Mouse (Mus musculus) gastrocnemius, postnatal 25 days (tissue): ENCODE results near the gene Sp100. TPM values are rescaled to one million over a fixed set of nuclear protein-coding genes. Genes with fewer than 3 reads are reported as not detected.
"Not testable (repeated sequence)": the region's sequence is repeated elsewhere in the genome, so short reads cannot be mapped to it uniquely, and the experiment has no call there.

Source experiments
- DNase-seq: peaks from one replicate; pipeline ENCODE4 v3.0.0; 2022
- long read RNA-seq, 2 experiments: library from polyadenylated mRNA; stranded (forward); transcript quantifications; one replicate each; pipeline ENCODE4 v2.0.0; 2021
- total RNA-seq, 2 experiments: library from RNA; stranded (reverse); gene quantifications; 1 replicate in 1 of 2; 2 replicates in 1 of 2; pipeline ENCODE4 v1.2.3; 2021

Gene Sp100
- 1 to 10 TPM; 4.6 to 4.9 TPM for total RNA-seq
- long read RNA-seq, experiment 1, partial matches to known transcripts = 0 of 3 reads
- long read RNA-seq, experiment 1, other reads (novel, unspliced or antisense) = 3 of 3 reads
- long read RNA-seq, experiment 2, partial matches to known transcripts = 1 of 4 reads
- long read RNA-seq, experiment 2, other reads (novel, unspliced or antisense) = 2 of 4 reads

DNA sequence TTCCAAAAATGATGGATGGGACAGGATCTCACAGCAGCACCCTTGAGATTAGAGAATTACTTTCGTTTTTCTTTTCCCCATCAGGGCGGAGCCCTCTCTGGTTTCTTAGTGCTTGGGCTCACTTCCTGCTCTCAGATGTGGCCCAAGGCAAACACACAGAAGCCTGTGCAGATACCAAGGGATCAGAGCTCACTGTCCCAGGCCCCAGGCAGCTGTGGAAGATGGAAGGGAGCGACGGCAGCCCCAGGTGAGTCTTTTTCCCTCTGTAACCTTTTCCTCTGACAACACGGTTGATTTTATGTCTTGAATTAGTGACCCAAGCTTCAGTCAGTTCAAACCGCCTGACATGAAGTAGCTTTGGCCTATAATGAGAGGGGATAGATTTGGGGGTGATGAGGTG, at the start of gene Sp100:
Gene Sp100, plus strand, starts transcription at position 108 of the 400 bp plus-strand sequence.
- DNase-seq = not testable (repeated sequence)

DNA sequence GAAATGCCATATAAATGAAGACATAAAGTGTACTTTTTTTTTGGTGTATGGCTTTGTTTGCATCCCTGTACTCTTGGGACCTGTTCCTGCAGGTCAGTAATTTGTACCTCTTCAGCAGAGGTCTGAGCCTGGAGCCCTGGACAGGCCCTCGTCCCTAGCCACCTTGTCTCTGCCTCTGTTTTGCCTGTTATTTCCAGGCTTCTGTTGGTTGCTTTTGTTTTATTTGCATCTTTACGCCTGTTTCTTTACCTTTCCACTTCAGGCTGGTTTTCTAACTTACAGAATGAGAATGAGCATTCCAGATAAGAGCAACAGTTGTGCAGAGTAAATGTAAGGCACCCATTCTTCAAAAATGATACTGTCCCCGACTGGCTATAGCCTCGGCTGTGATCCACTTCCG, 49.7 kb upstream of the Sp100 start, which contains the start of gene Sp140:
Gene Sp140, plus strand, starts transcription at position 301 of the 400 bp plus-strand sequence.
- DNase-seq = not testable (repeated sequence)

DNA sequence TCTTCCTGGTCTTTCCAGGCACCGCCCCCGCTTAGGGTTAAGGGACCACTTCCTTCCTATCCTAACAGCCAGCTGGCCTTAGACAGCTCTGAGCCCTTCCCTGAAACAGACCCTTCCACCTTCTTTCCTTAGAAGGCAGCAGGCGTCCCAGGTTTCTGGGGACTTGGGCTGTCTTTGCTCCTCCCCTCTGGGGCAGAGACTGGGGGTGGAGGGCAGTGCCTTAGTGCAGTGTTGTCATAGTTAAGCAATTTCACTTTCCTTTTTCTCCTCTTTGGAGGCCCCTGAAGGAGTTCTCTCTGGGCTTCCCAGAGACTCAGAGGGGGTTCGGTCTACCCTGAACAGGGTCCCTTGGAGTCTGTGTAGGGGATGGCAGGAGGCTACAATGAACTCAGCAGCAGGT, 49.0 kb upstream of the Sp100 start:
- DNase-seq = peak; percentile 19

DNA sequence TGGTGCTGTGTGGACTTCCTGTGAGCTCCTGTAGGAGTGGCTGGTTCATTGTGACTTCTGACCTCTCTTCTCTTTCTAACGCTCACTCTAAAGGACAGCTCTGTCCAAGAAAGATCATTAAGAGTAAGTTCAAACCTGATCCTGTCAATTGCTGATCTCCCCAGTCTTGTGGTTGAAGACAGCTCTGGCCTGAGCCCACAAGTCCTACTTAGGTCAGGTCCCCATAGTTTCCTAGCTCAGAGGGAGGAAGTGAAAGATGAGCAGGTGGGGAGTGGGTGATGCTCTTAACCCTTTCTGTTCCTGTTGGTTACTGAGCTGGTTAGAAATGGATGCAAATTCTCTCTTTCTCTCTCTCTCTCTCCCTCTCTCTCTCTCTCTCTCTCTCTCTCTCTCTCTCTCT, 45.4 kb upstream of the Sp100 start:
- DNase-seq = not testable (repeated sequence)

DNA sequence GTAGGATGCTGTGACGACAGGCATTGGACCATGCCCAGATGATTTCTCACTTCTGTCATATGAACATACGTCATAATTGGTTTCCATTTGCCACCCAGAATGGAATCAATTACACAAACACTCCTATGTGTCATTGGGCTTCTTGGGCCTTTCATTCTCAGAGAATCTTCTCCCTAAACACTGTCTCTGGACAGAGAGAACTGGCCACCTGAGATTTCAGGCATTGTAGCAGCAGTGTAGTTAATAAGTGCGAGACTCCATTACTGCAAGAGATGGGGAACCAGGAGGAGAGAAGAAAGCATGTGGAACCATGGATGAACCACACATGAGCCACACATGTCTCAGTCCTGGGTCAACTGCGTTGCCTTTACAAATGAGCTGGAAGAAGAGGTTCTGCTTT, 41.4 kb upstream of the Sp100 start:
- DNase-seq = not testable (repeated sequence)

DNA sequence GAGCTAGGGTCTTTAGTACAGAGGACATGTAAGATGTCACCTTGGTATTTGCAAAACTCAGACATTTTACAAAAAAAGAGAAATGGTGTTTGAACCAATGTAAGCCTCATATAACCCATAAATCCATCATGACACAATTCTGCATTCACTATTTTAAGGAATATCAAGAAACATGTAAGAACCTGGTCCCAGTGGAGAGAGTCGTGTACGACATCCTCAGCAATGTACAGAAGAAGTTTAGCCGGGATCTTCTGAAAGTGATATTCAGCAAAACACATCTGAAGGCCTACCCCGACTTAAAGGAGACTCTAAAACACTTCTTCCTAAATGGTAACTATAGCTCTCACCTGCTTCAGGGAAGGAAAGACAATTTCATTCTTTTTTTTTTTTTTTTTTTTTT, 39.2 kb upstream of the Sp100 start:
- DNase-seq = not testable (repeated sequence)

DNA sequence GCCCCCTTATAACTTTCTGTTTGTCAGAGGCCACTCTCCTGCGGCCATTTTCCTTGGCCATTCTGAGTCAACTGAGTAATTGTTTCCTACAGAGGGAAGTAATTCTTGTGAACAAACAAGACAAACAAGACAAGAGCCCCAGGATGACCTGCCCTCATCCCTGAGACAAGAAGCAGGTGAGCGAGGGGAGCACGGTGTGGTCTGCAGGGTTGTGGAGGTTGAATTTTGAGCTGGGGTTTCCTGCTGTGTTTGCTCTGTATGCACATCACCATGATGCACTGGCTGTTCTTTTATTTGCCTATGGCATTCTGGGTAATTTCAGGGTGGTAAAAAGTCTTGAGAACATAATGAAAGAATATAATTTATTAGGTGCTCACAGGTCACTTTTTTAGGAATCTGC, 34.7 kb upstream of the Sp100 start:
- DNase-seq = not testable (repeated sequence)

DNA sequence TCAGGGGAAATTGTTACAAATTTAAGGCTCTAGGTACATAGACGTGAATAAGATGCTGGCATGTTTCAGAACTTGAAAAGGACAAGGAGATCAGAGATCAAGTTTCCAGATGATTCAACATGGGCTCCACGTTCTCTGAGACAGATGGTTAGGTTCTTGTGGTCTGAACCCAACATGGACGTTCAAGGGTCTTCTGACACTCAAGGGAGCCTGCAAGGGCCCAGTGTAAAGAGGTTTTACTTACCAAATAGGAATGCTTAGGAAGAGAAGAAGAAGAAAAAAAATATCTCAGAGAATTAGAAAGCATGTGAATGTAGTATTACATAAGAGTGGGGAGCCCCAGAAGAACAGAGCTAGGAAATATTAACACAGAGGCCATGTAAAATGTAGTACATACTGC, 34.0 kb upstream of the Sp100 start:
- DNase-seq = not testable (repeated sequence)

DNA sequence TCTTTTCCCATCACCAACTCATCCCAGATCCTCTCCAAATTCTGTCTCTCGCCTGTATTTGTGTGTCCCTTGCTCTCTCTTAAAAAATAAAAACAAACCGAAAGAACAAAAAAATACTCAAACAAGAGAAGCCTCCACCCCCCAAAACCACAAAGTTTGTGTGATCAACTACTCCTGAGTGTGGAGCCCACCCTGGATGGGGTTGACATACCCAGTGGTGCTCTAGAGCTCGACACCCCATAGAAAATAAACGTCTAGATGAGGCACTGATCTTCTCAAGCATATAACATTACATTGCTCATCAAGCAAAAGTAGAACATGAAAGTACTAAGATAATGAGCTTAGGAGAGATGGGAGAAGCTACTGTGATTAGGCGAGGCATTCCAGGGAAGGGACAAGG, 32.6 kb upstream of the Sp100 start:
- not testable (repeated sequence) for DNase-seq

DNA sequence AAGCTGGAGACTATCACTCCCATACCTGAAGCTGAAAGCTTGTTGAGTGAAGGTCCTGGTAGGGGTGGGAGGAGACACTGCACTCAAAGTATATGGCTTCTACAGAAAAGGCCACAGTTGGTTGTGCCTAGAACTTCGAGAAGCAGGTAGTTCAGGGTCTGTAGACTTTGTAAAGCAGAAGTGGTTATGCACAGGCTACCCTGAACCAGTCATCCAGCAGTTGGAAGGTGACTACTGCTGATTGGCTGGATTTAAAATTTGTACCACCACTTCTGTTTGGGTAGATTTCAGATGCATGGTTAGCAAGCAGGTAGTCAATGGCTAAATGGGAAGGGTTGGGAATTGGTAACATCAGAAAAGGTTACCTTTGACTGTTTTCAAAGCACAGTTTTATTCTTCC, 31.1 kb upstream of the Sp100 start:
- DNase-seq = not testable (repeated sequence)

DNA sequence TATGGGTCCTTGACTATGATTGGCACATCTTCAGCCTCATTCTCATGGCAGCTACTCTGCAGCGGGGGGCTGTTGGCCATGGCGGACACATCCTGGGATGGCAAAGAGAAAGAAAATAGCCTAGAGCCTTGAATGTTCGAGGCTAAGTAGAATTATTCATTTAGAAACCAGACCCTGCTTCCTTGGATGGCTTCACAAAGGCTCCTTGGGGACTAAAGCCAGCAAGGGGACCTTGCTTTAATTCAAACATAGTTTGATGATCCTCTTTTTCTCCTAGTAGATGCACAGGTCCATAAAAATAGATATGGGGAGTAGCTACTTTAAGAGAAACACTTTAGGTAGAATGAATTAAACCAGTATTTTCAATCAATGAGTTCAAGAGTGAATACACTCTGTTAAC, 12.9 kb upstream of the Sp100 start:
- not testable (repeated sequence) for DNase-seq

DNA sequence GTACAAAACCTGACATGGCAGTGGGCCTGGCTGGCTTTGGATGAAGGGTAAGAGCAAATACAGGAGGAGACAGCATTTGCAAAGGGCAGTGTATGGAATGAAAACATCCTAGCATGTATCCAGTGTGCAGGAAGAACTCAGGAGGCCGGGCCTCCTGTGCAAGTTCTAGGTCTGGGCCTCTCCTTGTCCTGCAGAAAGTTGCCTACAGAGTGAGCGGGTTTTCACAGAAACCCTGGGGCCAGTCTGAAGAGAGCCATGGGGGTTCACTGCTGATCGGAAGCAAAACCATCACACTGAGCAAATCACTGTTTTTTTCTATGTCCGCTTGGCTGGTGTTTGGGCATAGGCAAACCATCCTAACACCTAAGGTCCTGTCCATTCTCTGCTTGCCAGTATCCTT, 11.6 kb upstream of the Sp100 start:
- not testable (repeated sequence) for DNase-seq

DNA sequence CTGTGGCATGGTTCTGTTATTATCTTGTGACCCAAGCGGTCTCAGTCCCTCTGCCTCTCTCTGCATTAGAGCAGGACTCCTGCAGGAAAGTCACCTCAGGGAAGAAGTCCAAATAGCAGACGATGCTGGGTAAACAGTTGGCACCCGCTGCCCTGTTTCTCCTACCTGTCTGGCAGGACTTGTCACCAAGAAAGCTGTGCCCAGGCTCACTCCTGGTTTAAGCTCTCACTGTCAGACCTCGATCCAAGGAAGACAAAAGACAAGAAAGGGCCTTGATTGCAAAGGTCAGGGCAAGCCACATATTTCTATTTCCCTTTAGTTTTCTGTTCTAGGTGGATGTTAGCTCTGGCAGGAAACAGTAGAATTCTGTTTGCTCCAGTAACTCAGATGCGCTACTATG, 736 bp downstream of the Sp100 start:
- not testable (repeated sequence) for DNase-seq

DNA sequence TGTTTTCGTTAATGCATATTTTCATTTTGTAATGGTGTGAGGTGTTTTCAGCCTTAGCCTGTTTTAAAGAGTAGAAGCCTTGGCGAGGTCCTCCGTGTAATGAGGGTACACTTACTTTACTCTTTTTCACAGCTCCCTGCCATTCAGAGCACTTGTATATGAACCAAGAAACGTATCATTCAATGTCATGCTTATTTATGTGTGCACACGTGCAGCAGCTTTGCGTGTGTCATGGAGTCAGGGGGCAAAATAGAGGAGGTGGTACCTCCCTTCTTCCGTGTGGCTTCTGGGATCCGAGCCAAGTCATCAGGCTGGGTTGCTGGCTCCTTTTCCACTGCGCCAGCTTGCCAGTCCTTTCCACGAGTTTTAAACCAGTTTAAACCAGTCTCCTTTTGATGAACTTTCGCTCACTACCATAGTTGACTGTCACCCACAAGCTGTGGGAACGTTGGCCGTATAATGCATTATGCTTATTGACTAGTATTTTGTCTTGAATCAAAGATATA, 2.0 kb downstream of the Sp100 start:
- DNase-seq = not testable (repeated sequence)

DNA sequence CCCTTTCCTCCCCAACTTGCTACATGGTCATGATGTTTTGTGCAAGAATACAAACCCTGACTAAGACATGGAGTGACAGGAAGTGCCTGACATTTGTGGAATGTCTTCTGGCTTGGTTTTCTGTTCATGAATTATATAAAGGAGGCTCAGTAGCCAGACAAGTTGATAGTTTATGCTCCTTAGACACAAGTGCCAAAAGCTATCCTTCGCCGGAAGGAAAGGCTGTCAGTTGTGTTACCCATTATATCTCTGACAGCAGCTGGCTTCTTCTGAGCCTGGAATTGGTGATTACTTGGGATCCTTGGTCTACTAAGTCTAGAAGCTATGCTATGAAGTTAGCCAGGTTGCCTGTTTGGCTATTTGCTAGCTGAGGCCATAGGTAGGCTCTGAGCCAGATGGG, 7.4 kb downstream of the Sp100 start:
- not testable (repeated sequence) for DNase-seq

DNA sequence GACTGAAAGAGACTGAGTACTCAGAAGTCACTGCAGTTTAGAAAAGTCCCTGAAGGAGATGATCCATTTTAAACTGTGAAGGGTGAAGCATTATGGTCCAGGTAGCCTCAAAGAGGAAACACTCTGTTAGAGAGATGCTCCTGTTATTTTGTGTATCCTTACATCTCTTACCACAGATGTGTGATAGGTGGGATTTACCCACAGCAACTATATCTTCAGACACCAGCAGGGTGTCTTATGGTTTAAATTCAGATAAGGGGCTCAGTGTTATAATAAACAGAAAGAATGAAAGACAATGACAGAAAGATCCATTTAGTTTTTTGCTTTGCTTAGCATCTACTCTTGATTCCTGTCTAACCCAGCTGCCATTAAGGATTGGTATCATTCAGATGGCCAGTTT, 14.5 kb downstream of the Sp100 start:
- DNase-seq = no peak

DNA sequence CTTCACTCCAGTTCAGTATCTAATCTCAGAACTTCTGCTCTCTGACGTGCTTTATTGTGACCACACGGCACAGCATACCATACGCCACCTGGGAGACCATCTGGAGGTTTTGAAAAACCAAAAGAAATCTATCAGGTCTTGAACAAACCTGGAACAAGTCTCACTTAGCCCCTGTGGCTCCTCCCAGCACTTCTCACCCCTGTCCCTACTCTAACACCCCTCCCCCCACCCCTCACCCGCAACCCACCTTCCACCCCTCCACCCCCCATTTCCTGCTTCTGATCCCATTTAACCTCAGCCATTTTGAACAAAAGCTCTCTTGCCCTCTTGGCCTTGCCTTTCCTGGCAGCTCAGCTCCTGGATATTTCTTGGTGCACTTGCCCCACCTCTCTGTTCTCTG, 30.4 kb downstream of the Sp100 start:
- DNase-seq = no peak

DNA sequence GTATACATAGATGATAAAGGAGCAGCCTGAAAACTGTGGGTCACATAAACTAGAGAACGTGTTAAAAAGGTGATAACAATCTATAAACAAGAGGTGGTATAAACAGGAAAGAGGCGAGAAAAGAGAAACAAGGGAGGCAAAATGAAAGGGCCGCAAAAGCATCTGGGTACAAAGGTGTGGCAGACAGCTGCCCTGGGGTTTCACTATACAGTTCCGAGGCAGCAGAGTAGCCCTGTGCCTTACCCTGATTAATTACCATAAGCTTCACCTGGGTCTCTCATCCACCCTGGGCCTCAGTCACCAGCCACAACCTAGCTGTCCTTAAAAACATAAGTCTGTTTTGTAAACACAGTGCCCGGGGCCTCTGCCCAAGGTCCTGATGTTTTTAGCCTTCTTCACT, 36.9 kb downstream of the Sp100 start:
- DNase-seq = no peak

DNA sequence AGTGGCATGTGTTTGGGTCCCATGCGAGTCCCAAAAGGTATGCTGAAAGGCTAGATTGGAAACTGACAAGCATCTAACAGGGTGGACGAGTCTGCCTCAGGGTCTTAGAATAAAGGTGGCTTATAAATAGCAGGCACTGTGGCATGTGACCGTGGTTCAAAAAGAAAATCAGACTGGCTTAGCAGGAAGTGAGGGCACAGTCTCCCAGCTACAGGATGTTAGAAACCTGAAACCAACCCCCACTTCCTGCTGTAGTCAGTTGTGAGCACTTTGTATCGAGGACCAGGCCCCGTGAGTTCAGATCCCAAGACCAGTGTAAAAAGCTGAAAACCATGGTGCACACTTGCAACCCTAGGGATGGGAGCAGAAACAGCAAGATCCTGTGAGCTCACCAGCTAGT, 37.6 kb downstream of the Sp100 start:
- DNase-seq = no peak

DNA sequence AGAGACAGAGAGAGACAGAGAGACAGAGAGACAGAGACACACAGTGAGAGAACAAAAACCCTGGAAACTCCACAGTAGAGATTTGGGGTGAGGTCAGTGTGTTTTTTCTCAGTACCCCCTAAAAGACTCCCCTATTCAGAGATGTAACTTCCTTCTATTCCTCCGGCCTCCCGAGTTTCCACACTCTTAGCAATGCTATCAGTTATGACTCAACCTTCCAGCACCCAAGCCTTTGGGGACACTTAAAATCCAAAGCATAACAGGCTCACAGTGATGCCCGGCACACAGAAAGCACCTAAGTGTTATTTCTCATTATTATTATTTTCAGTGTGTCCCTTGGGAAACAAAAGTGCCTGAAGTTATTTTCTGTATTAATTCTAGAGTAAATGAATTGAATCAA, 40.8 kb downstream of the Sp100 start:
- DNase-seq = no peak

DNA sequence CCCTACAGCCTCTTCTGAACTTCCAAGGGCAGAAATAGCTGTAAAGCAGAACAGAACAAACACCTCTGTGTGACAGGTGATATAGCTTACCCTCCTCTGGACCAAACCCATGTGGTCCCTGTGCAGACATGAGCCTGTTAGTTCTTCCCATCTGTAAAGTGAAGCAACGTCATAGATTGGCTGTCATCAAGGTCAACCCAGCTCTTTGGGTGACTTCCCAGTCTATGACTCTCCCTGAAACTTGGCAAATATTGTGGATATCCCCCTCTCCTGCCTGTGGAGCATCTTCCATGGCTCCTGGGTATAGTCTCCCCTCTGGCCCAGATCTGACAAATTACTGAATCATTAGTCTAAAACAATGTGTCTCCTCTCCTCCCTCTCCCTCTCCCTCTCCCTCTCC, 42.5 kb downstream of the Sp100 start:
- DNase-seq = no peak

DNA sequence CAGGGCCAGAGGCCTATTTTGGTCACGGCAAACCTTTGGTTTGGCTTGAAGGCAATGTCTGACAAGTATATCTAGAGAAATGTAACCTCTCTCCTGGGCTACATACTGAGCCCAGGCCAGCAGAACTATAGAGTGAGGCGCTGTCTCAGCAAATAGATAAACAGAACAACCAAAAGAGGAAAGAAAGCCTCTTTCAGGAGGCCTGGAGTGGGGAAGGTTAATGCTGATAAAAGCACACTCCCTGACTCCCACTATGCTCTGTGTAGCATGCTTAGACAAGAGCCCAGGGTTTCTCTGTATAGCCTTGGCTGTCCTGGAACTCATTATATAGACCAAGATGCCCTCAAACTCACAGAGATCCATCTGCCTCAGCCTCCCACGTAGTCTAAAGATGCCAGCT, 43.5 kb downstream of the Sp100 start:
- DNase-seq = no peak

DNA sequence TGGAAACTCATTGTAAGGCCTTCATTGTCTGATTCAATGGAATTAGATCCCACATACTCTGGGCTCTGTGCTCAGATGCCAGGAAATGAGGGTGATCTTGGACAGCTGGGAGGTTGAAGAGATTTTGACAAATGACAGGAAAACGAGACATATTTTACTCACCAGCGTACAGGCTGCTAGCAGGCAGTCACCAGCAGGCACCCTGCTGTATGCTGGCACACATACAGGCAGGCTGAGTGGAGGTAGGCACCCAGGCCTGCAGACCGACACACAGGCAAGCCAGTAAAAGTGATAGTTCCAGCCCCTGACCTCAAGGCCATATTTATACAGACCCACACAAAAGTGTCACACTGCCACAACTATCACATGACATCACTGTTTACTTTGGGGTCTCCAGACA, 45.9 kb downstream of the Sp100 start:
- DNase-seq = no peak

DNA sequence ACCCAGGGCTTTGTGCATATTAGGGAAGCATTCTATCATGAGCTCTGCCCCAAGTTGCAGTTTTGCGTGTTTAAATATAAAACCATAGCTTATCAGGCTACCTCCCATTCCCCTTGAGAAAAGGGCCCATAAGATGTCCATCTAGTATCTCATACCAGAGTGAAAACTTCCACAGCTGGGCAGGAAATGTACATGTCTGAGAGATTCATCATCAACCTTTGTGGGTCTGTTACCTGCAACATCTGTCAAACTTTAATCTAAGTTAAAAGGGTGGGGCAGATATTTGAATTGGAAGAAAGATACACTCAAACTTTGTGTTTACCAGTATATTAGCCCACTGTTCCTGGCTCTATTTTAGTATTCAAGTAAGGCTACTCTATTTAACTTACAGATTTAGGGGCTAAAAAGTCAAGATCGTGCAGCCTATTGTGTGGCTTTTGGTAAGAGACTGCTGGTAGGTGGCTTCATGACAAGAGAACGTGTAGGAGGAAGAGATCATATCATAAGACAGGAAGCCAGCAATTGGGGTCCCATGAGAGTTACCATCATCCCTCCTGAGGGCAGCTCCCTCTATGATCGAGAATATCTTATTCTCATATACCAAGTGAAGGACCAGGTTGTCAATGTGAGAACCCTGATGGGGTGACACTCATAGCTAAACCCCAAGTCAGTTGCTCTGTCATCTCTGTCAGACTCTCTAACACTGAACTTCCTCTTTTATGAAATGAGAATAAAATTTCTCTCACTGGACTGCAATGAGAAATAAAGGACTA, 48.1 kb downstream of the Sp100 start:
- DNase-seq = no peak
